Mouse (Mus musculus) kidney, embryonic 14.5 days (tissue): ENCODE measurements around the gene Supt5. TPM values are rescaled to one million over a fixed set of nuclear protein-coding genes. Genes with fewer than 3 reads are reported as not detected.

Source experiments
- ATAC-seq: fragments of 200-750 bp; cut with Nextera tagmentation; 2 replicates; pipeline ENCODE4 v1.8.0; 2017; ENCODE audit warnings: moderate number of reproducible peaks, mild to moderate bottlenecking, moderate TSS enrichment, moderate library complexity; ENCODE audit not compliant: low FRiP score, low TSS enrichment
- H3K27ac ChIP-seq: fragments of 300-500 bp; sonication (generic); 2 replicates; pipeline ENCODE4 v1.5.1; 2014; ENCODE audit warnings: low read depth, mild to moderate bottlenecking, low read length, moderate library complexity, mixed read lengths
- H3K27me3 ChIP-seq: fragments of 300-500 bp; sonication (generic); 2 replicates; pipeline ENCODE4 v1.6.1; 2014; ENCODE audit warnings: mild to moderate bottlenecking, low read length; ENCODE audit not compliant: control insufficient read depth, insufficient read depth
- H3K36me3 ChIP-seq: fragments of 300-500 bp; sonication (generic); 2 replicates; pipeline ENCODE4 v1.6.1; 2014; ENCODE audit warnings: low read length, mixed read lengths; ENCODE audit not compliant: control insufficient read depth, insufficient read depth
- H3K4me1 ChIP-seq: fragments of 300-500 bp; sonication (generic); 2 replicates; pipeline ENCODE4 v1.6.1; 2014; ENCODE audit warnings: low read length, mixed read lengths; ENCODE audit not compliant: control insufficient read depth, insufficient read depth
- H3K4me2 ChIP-seq: fragments of 300-500 bp; sonication (generic); replicated peaks from 2 replicates; pipeline ENCODE4 v1.6.1; 2014; ENCODE audit warnings: low read depth, mild to moderate bottlenecking, low read length
- H3K4me3 ChIP-seq: fragments of 300-500 bp; sonication (generic); 2 replicates; pipeline ENCODE4 v1.5.1; 2014; ENCODE audit warnings: mild to moderate bottlenecking, low read length
- H3K9ac ChIP-seq: fragments of 300-500 bp; sonication (generic); 2 replicates; pipeline ENCODE4 v1.6.1; 2014; ENCODE audit warnings: low read depth, mild to moderate bottlenecking, low read length, moderate library complexity
- H3K9me3 ChIP-seq: fragments of 300-500 bp; sonication (generic); 2 replicates; pipeline ENCODE4 v1.6.1; 2016; ENCODE audit warnings: low read length; ENCODE audit not compliant: control insufficient read depth
- WGBS: fragments of 180-500 bp; shearing (Covaris S2); extraction: QIAGEN DNeasy Blood & Tissue Kit; methylation state at CpG from one replicate; pipeline ENCODE4 v1.1.7; 2014; 5-methylcytosine and 5-hydroxymethylcytosine counted together
- polyA plus RNA-seq: library from polyadenylated mRNA; unstranded; fragments of >200 nt; fragmentation: Nextera tagmentation; extraction: Ambion mirVana; gene quantifications from 2 replicates; pipeline ENCODE4 v1.2.1, GENCODE M21; 2014

The Supt5 gene
- polyA plus RNA-seq, 1 experiment from 2014 or later: 84.5 TPM

DNA sequence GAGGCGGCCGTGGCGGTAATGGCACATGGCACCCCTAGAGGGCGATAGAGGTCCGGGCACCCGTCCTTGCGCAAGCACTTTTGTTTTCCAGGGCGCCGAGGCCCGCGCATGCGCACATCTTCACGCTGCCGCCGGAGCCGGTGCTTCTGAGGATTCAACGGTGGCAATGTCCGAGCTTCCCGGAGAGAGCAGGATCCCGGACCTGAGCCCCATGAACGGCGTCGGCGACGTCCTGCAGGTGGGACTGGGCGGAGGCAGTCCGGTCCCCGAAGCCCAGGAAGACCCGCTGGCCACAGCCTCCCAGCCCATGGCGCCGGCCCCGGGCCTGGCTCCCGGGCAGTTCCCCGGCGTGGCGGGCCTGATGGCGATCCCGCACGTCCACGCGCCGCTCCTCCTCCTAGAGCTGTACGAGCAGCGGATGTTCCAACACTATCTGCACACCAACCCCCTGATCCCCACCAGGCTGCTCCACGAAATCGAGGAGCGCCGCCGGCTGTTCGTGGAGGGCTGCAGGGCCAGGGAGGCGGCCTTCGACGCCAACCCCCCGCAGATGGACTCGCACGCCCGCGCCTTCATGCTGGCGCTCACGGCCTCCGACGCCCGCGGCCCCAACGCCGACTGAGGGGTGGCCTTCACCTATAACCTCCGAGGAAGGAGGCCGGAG lies 60.8 kb downstream of the Supt5 start, which contains the start of gene Eid2b:
Eid2b (plus strand) TSS at position 125 of the 664 bp plus-strand sequence.
- peak; percentile 82 for ATAC-seq
- Histone ChIP-seq H3K9me3 (no peaks in the 10 kb centered on the region), H3K4me1 (0 out of 2 replicates have a peak, but pooled peaks cover 7% of the 10 kb centered on the region), H3K4me3 (peak within 1 kb of the TSS; percentile 69), H3K27ac (peak within 1 kb of the TSS; percentile 47; the same call in 1 of the 2 replicates), H3K36me3 (peaks cover 3% of the 10 kb centered on the region; the same call in 1 of the 2 replicates), H3K4me2 (peak within 1 kb of the TSS; percentile 82), H3K9ac (peak within 1 kb of the TSS; percentile 88), H3K27me3 (no peaks in the 10 kb centered on the region)
- 2% methylated on average over 68 of the region's 68 CpGs for WGBS

DNA sequence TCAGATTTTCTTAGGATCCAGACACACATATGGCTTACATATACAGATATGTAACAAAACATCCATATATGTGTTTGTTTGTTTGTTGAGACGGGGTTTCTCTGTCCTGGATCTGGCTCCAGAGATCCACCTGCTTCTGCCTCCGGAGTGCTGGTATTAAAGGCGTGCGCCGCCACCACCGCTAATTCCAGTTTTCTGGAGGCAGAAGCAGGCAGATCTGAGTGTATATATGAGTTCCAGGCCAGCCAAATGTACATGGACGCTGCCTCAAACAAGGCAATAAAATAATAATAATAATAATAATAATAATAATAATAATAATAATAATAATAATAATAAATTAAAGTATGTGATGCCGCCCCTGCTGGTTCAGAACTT lies 61.3 kb downstream of the Supt5 start:
- ATAC-seq: peak; percentile 14; the same call in 1 of the 2 replicates
- Histone ChIP-seq H3K9me3 (no peaks in the 10 kb centered on the region), H3K4me1 (0 out of 2 replicates have a peak, but pooled peaks cover 7% of the 10 kb centered on the region), H3K4me2 (no peak overlapping the region), H3K9ac (no peak overlapping the region), H3K27me3 (no peaks in the 10 kb centered on the region), H3K36me3 (peaks cover 3% of the 10 kb centered on the region; the same call in 1 of the 2 replicates), H3K27ac (no peak overlapping the region), H3K4me3 (no peak overlapping the region; the same call in 1 of the 2 replicates)
- 62% methylated on average over 8 of the region's 8 CpGs for WGBS

DNA sequence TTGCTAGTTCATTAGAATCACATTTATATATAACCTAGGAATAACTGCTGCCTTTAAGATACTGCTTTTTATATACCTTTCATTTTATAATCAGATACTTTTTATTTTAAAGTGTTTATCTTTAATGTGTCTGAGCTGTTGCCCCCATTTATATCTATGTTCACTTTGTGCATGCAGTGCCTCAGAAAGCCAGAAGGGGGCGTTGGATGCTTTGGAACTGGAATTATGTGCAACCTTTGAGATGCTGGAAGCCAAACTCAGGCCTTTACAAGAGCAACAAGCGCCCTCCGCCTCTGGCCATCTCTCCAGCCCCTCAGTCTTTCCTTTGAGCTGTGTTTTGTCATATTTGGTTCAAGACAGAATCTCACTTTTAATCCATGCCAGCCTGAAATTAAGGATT lies 66.8 kb downstream of the Supt5 start:
- Histone ChIP-seq H3K4me3 (no peak overlapping the region), H3K9me3 (no peaks in the 10 kb centered on the region), H3K9ac (no peak overlapping the region), H3K27ac (no peak overlapping the region), H3K27me3 (no peaks in the 10 kb centered on the region), H3K4me2 (no peak overlapping the region), H3K36me3 (peaks cover 3% of the 10 kb centered on the region; the same call in 1 of the 2 replicates), H3K4me1 (peaks cover 4% of the 10 kb centered on the region; the same call in 1 of the 2 replicates)
- WGBS: 70% methylated on average over 3 of the region's 3 CpGs
- no peak for ATAC-seq

DNA sequence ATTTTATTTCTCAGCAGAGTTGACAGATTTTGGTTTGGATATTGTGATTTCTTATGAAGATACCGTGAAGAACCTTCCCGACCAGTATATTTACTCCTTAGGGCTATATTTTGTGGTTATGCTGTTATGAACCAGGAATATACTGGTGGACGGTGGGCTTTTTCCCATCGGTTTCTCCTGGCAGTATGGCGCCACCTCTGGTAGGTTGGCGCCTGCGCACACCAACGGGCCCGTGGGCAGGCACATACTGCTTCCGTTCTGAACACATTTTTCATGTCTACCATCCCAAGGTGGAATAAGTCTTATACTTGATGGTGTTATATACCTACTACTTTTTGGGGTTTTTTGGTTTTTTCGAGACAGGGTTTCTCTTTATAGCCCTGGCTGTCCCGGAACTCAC lies 69.2 kb downstream of the Supt5 start:
- ATAC-seq: no peak
- H3K27ac ChIP-seq: no peak overlapping the region
- H3K9ac ChIP-seq: no peak overlapping the region
- H3K4me3 ChIP-seq: no peak overlapping the region; the same call in 1 of the 2 replicates
- 93% methylated on average over 12 of the region's 12 CpGs for WGBS
- peaks cover 3% of the 10 kb centered on the region; the same call in 1 of the 2 replicates for H3K36me3 ChIP-seq
- peak overlapping the region; percentile 82; the same call in 1 of the 2 replicates for H3K4me2 ChIP-seq
- peaks cover 4% of the 10 kb centered on the region; the same call in 1 of the 2 replicates for H3K4me1 ChIP-seq
- no peaks in the 10 kb centered on the region for H3K9me3 ChIP-seq
- H3K27me3 ChIP-seq: no peaks in the 10 kb centered on the region

DNA sequence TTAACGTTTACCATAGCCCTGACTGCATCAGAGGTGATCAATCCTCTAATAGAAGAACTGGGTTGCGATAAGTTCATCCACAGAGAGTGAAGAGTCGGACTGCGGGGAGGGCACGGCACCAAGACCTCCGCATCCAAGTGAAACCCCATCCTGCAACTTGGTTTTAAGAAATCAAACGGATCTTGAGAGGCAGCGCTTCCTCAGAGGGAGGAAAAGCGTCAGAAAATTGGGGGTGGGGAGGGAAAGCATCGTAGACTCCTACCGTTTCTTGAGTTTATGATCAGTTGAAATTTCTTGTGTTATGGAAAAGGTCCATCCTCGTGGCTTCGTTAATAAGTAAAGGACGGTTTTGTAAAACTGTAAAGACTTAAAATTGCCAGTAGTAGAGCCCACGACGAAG lies 70.0 kb downstream of the Supt5 start:
- Histone ChIP-seq H3K9me3 (no peaks in the 10 kb centered on the region), H3K4me3 (peak overlapping the region; percentile 85), H3K36me3 (peaks cover 3% of the 10 kb centered on the region; the same call in 1 of the 2 replicates), H3K27me3 (no peaks in the 10 kb centered on the region), H3K4me2 (peak overlapping the region; percentile 82), H3K27ac (peak overlapping the region; percentile 65; the same call in 1 of the 2 replicates), H3K4me1 (peaks cover 4% of the 10 kb centered on the region; the same call in 1 of the 2 replicates), H3K9ac (peak overlapping the region; percentile 97)
- WGBS: 21% methylated on average over 16 of the region's 16 CpGs
- ATAC-seq: no peak

DNA sequence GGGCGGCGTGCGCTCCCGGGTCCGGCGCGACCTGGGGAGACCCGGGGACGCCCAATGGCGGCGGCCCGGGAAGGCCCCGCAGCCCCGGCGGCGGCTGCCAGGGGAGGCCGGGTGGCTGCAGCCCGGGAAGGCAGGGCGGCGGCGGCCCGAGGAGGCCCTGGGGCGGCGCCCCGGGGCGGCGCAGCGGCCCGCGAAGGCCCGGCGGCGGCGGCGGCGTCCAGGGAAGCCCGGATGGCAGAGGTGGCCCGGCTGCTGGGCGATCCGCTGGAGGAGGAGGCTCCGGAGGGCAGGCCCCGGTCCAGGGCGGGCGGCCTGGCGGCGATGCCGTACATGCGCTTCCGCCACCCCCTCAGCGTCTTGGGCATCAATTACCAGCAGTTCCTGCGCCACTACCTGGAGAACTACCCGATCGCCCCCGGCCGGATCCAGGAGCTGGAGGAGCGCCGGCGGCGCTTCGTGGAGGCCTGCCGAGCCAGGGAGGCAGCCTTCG lies 70.5 kb downstream of the Supt5 start:
- peak; percentile 77 for ATAC-seq

DNA sequence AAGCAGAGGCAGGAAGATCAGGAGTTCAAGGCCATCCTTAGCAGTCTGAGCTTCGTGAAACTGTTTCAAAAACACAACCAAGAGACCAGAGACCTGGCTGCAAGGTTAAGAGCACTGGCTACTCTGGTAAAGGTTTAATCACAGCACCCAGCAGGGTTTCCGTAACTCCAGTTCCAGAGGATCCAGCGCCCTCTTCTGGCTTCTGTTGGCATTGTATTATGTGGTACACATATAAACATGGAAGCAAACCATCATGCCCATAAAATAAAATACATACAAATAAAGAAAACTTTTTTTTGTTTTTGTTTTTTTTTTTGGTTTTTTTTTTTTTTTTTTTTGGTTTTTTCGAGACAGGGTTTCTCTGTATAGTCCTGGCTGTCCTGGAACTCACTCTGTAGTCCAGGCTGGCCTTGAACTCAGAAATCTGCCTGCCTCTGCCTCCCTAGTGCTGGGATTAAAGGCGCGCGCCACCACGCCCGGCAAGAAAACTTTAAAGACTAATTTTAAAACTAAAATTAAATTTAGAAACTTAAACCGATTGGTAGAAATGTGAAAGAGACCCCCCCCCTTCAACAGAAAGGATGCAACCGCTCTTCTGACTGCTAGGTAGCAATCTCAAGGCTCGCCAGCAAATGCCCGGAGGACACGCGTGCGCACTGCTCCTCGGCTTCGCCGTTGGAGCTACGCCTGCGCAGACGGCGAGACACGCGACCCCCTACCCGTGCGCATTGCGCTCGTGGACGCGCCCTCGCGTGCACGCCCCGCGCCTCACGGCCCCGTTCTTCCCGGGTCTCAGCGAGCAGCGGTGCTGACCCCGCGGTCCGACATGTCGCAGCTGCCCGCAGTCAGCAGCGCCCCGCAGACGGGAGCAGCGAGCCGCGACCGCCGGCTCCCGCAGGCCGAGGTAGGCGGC lies 71.2 kb downstream of the Supt5 start, which contains the start of gene Eid2:
Eid2 (plus strand) TSS at position 753 of the 913 bp plus-strand sequence.
- Histone ChIP-seq H3K9me3 (no peaks in the 10 kb centered on the region), H3K27me3 (no peaks in the 10 kb centered on the region), H3K9ac (peak within 1 kb of the TSS; percentile 97), H3K4me2 (peak within 1 kb of the TSS; percentile 82), H3K27ac (peak within 1 kb of the TSS; percentile 65; the same call in 1 of the 2 replicates), H3K4me3 (peak within 1 kb of the TSS; percentile 85), H3K4me1 (peaks cover 4% of the 10 kb centered on the region; the same call in 1 of the 2 replicates), H3K36me3 (no peaks in the 10 kb centered on the region; the same call in 1 of the 2 replicates)
- ATAC-seq: peak; percentile 91
- WGBS: 7% methylated on average over 57 of the region's 57 CpGs

More for the DNA sequence above, 70.5 kb downstream of the Supt5 start:
- Histone ChIP-seq H3K4me3 (peak overlapping the region; percentile 85), H3K4me1 (peaks cover 4% of the 10 kb centered on the region; the same call in 1 of the 2 replicates), H3K9ac (peak overlapping the region; percentile 97), H3K27me3 (no peaks in the 10 kb centered on the region), H3K4me2 (peak overlapping the region; percentile 82), H3K27ac (peak overlapping the region; percentile 65; the same call in 1 of the 2 replicates), H3K9me3 (no peaks in the 10 kb centered on the region), H3K36me3 (peaks cover 2% of the 10 kb centered on the region; the same call in 1 of the 2 replicates)
- under 1% methylated on average over 45 of the region's 62 CpGs for whole genome bisulfite sequencing

DNA sequence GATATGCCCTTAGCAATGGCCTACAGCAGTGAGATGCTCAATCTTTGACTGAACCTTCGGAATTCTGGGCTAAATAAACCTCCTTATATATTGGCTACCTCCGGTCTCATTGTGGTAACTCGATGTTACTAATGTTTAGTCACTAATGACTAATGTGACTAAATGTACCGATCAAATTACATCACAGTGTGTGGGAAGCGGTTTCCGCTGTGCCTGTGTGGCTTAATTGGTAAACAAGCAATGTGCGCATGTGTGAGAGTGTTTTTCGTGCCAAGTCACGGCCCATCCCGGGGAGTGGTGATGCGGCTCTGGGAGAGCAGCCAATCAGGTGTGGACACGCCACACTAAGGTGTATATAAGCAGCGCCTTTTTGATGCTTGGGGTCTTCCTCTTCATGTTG lies 73.2 kb downstream of the Supt5 start:
- Histone ChIP-seq H3K27me3 (no peaks in the 10 kb centered on the region), H3K9ac (no peak overlapping the region), H3K36me3 (no peaks in the 10 kb centered on the region; the same call in 1 of the 2 replicates), H3K4me1 (peaks cover 4% of the 10 kb centered on the region; the same call in 1 of the 2 replicates), H3K4me2 (no peak overlapping the region), H3K27ac (no peak overlapping the region), H3K4me3 (no peak overlapping the region), H3K9me3 (no peaks in the 10 kb centered on the region)
- WGBS: 90% methylated on average over 13 of the region's 13 CpGs
- ATAC-seq: no peak
